Mouse (Mus musculus) kidney, embryonic 16.5 days (tissue): ENCODE data around the gene Olfr101. TPM values are rescaled to one million over a fixed set of nuclear protein-coding genes. Genes with fewer than 3 reads are reported as not detected.
A peak's percentile ranks its signal among the peaks of the same experiment; 100 is the strongest.

Experiments
- ATAC-seq: fragments of 200-750 bp; cut with Nextera tagmentation; 2 replicates; pipeline ENCODE4 v1.8.0; 2017; ENCODE audit warnings: moderate TSS enrichment; ENCODE audit not compliant: low FRiP score, low TSS enrichment
- H3K27ac ChIP-seq: fragments of 300-500 bp; sonication (generic); 2 replicates; pipeline ENCODE4 v1.5.1; 2014; ENCODE audit warnings: low read length
- H3K27me3 ChIP-seq: fragments of 300-500 bp; sonication (generic); 2 replicates; pipeline ENCODE4 v1.6.1; 2014; ENCODE audit warnings: low read length, control low read depth, mixed read lengths; ENCODE audit not compliant: insufficient read depth
- H3K36me3 ChIP-seq: fragments of 300-500 bp; sonication (generic); 2 replicates; pipeline ENCODE4 v1.6.1; 2014; ENCODE audit warnings: low read length, control low read depth, mixed read lengths; ENCODE audit not compliant: insufficient read depth
- H3K4me1 ChIP-seq: fragments of 300-500 bp; sonication (generic); 2 replicates; pipeline ENCODE4 v1.6.1; 2014; ENCODE audit warnings: low read length, control low read depth, mixed read lengths; ENCODE audit not compliant: insufficient read depth
- H3K4me2 ChIP-seq: fragments of 300-500 bp; sonication (generic); replicated peaks from 2 replicates; pipeline ENCODE4 v1.6.1; 2014; ENCODE audit warnings: low read depth, low read length
- H3K4me3 ChIP-seq: fragments of 300-500 bp; sonication (generic); 2 replicates; pipeline ENCODE4 v1.5.1; 2014; ENCODE audit warnings: mild to moderate bottlenecking, low read length
- H3K9ac ChIP-seq: fragments of 300-500 bp; sonication (generic); replicated peaks from 2 replicates; pipeline ENCODE4 v1.6.1; 2014; ENCODE audit warnings: low read length
- H3K9me3 ChIP-seq: fragments of 300-500 bp; sonication (generic); 2 replicates; pipeline ENCODE4 v1.6.1; 2016; ENCODE audit warnings: low read length, control low read depth
- WGBS: fragments of 180-500 bp; shearing (Covaris S2); extraction: QIAGEN DNeasy Blood & Tissue Kit; methylation state at CpG from one replicate; pipeline ENCODE4 v1.1.7; 2014; 5-methylcytosine and 5-hydroxymethylcytosine counted together
- polyA plus RNA-seq: library from polyadenylated mRNA; unstranded; fragments of >200 nt; fragmentation: Nextera tagmentation; extraction: Ambion mirVana; gene quantifications from 2 replicates; pipeline ENCODE4 v1.2.1, GENCODE M21; 2015

The Olfr101 gene
- polyA plus RNA-seq, 1 experiment from 2014 or later = not detected

DNA sequence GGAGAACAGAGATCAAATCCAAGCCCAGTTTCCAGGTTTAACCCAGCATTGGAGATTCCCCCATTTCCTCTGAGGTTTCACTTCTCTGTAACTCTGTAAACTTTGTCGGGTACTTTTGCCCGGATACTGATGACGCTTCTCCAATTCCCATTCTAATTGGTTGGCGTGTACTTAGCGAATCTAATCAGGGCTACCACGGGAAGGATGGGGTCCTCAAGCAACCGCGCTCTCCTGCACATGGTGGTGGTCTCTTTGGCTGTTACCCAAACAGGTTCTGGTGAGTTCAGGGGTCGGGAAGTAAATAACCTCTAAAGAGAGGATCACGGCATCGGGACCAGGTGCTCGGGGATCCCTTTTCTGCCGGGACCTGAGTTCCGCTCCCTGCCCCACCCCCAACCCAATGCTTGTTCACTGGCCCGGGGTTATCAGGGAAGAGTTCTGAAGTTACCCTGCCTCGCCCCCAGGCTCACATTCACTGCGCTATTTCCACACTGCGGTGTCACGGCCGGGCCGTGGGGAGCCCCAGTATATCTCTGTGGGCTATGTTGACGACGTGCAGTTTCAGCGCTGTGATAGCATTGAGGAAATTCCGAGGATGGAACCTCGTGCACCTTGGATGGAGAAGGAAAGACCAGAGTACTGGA is 33.9 kb downstream of the Olfr101 start, which contains the start of gene H2-M3:
Gene H2-M3 (plus strand): TSS at position 163 of the 644 bp plus-strand sequence.
- Histone ChIP-seq H3K4me2 (peak within 1 kb of the TSS; percentile 67), H3K4me1 (0 out of 2 replicates have a peak, but pooled peaks cover 3% of the 10 kb centered on the region), H3K4me3 (peak within 1 kb of the TSS; percentile 46), H3K36me3 (no peaks in the 10 kb centered on the region), H3K27me3 (no peaks in the 10 kb centered on the region), H3K9ac (0 out of 2 replicates have a peak within 1 kb of the TSS, but pooled peaks have one; percentile 42), H3K27ac (no peak within 1 kb of the TSS), H3K9me3 (no peaks in the 10 kb centered on the region)
- 3% methylated on average over 26 of the region's 26 CpGs for WGBS
- ATAC-seq = peak; percentile 98

DNA sequence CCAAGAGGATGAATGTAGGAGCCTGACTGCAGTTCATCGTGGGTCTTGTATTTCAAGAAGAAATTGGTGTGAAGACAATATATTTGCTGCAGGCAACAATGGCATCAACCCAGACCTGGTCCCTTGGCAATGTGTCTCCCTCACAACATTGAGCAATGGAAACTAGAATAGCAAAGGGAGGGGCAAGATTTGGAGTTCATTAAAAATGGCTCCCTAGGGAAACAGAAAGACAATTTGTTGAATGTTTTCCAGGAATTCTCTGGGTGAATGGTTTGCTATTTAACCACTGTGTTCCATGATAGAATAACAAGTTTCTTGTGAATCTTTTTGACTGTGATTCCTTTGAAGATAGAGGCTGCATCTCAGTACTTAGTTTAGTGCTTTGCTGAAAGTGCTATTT is 40.5 kb downstream of the Olfr101 start, which contains the start of gene Olfr98:
Gene Olfr98 (minus strand): TSS at position 124 of the 400 bp plus-strand sequence.
- Histone ChIP-seq H3K9ac (no peak within 1 kb of the TSS), H3K27me3 (no peaks in the 10 kb centered on the region), H3K4me2 (no peak within 1 kb of the TSS), H3K4me3 (no peak within 1 kb of the TSS), H3K4me1 (no peaks in the 10 kb centered on the region), H3K36me3 (no peaks in the 10 kb centered on the region), H3K27ac (no peak within 1 kb of the TSS), H3K9me3 (no peaks in the 10 kb centered on the region)
- WGBS = 92% methylated on average over 1 of the region's 1 CpGs
- no peak for ATAC-seq

DNA sequence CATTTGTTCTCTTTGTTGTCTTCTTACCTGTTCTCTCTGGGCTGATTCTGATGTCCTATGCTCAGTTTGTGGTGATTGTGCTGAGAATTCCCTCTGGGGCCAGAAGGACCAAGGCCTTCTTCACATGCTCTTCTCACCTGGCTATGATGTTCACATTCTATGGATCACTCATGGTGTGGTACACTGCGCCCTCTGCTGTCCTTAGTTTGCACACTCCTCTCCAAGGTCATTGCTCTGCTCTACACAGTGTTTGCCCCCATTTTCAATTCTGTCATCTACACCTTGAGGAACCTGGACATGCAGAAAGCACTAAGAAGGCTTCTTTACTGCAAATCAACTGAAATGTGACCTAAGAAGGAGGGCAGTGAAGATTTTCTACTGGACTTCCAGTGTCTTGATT is 53.6 kb downstream of the Olfr101 start:
- H3K4me1 ChIP-seq = no peaks in the 10 kb centered on the region
- 21% methylated on average over 1 of the region's 1 CpGs for WGBS
- H3K9me3 ChIP-seq = no peaks in the 10 kb centered on the region
- no peaks in the 10 kb centered on the region for H3K27me3 ChIP-seq
- no peak overlapping the region for H3K4me2 ChIP-seq
- no peak overlapping the region for H3K9ac ChIP-seq
- no peaks in the 10 kb centered on the region for H3K36me3 ChIP-seq
- no peak overlapping the region for H3K4me3 ChIP-seq
- no peak for ATAC-seq
- no peak overlapping the region for H3K27ac ChIP-seq

DNA sequence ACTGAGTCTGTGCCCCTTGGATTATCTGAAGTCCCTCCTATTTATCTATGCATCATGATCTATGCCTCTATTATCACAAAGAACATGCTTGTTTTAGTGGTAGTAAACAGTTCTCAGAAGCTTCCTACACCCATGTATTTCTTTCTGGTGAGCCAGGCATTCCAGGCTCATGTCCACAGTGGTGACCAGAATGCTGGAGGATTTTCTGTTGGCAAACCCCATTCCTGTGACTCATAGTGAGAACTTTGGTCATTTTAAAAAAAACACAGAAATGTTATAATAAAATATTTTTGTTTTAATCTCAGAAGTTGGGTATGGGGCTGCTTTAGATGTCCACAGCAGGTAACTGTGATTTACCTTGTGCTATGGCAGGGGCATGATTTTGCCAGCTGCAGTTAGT is 54.7 kb downstream of the Olfr101 start:
- Histone ChIP-seq H3K4me1 (no peaks in the 10 kb centered on the region), H3K4me3 (no peak overlapping the region), H3K27ac (no peak overlapping the region), H3K27me3 (no peaks in the 10 kb centered on the region), H3K9ac (no peak overlapping the region), H3K36me3 (no peaks in the 10 kb centered on the region), H3K4me2 (no peak overlapping the region), H3K9me3 (no peaks in the 10 kb centered on the region)
- ATAC-seq = no peak

Other genes with a start within 250 kb of the Olfr101 start
- gene Olfr90, start 215.8 kb downstream of the Olfr101 start, polyA plus RNA-seq = not detected in 2 replicates
- gene Olfr91, start 206.0 kb downstream of the Olfr101 start, polyA plus RNA-seq = not detected in 2 replicates
- not detected in 2 replicates for gene Olfr92, start 184.2 kb downstream of the Olfr101 start, polyA plus RNA-seq
- gene Olfr93, start 142.8 kb downstream of the Olfr101 start, polyA plus RNA-seq = not detected in 2 replicates
- gene Ubd, start 110.4 kb downstream of the Olfr101 start, polyA plus RNA-seq = not detected in 2 replicates
- not detected in 2 replicates for gene Olfr94, start 103.3 kb downstream of the Olfr101 start, polyA plus RNA-seq
- gene Olfr95, start 91.2 kb downstream of the Olfr101 start, polyA plus RNA-seq = not detected in 2 replicates
- gene Olfr96, start 84.2 kb downstream of the Olfr101 start, polyA plus RNA-seq = not detected in 2 replicates
- not detected in 2 replicates for gene Olfr97, start 67.0 kb downstream of the Olfr101 start, polyA plus RNA-seq
- gene Olfr98, start 40.6 kb downstream of the Olfr101 start, polyA plus RNA-seq = not detected in 2 replicates
- 1.5 TPM in 2 replicates for gene H2-M3, start 34.1 kb downstream of the Olfr101 start, polyA plus RNA-seq
- not detected in 2 replicates for gene Olfr99, start 20.9 kb downstream of the Olfr101 start, polyA plus RNA-seq
- not detected in 2 replicates for gene Olfr102, start 12.7 kb upstream of the Olfr101 start, polyA plus RNA-seq
- not detected in 2 replicates for gene Olfr103, start 35.4 kb upstream of the Olfr101 start, polyA plus RNA-seq
- not detected in 2 replicates for gene Olfr104-ps, start 55.3 kb upstream of the Olfr101 start, polyA plus RNA-seq
- not detected in 2 replicates for gene Olfr105-ps, start 74.7 kb upstream of the Olfr101 start, polyA plus RNA-seq
- gene Olfr106-ps, start 86.1 kb upstream of the Olfr101 start, polyA plus RNA-seq = not detected in 2 replicates
- gene Olfr107, start 94.9 kb upstream of the Olfr101 start, polyA plus RNA-seq = not detected in 2 replicates
- not detected in 2 replicates for gene Olfr108, start 141.2 kb upstream of the Olfr101 start, polyA plus RNA-seq
- gene Olfr109, start 154.6 kb upstream of the Olfr101 start, polyA plus RNA-seq = not detected in 2 replicates
- not detected in 2 replicates for gene H2-M2, start 179.2 kb upstream of the Olfr101 start, polyA plus RNA-seq
- not detected in 2 replicates for gene Olfr110, start 188.2 kb upstream of the Olfr101 start, polyA plus RNA-seq
- not detected in 2 replicates for gene Olfr111, start 203.7 kb upstream of the Olfr101 start, polyA plus RNA-seq